Mouse (Mus musculus) thymus, adult 2 months (tissue): ENCODE data around the gene Ubtd2. TPM values are rescaled to one million over a fixed set of nuclear protein-coding genes. Genes with fewer than 3 reads are reported as not detected.
A peak's percentile ranks its signal among the peaks of the same experiment; 100 is the strongest.

Experiments
- DNase-seq: peaks from one replicate; pipeline ENCODE4 v3.0.0; 2021
- H3K27ac ChIP-seq: fragments of 200-500 bp; 2 replicates; pipeline ENCODE4 v1.5.1; 2012; ENCODE audit warnings: low read length, control low read depth; ENCODE audit not compliant: control insufficient read depth, insufficient read depth
- H3K27me3 ChIP-seq: fragments of 200-500 bp; 2 replicates; pipeline ENCODE4 v1.6.1; 2012; ENCODE audit warnings: mild to moderate bottlenecking, low read length, moderate library complexity, mixed read lengths; ENCODE audit not compliant: control insufficient read depth, insufficient read depth
- H3K36me3 ChIP-seq: fragments of 200-500 bp; 2 replicates; pipeline ENCODE4 v1.6.1; 2012; ENCODE audit warnings: mild to moderate bottlenecking, low read length, moderate library complexity; ENCODE audit not compliant: control insufficient read depth, insufficient read depth
- H3K4me1 ChIP-seq: fragments of 200-500 bp; replicated peaks from 2 replicates; pipeline ENCODE4 v1.6.1; 2012; ENCODE audit warnings: low read length; ENCODE audit not compliant: control insufficient read depth, insufficient read depth
- H3K4me3 ChIP-seq: fragments of 200-500 bp; 2 replicates; pipeline ENCODE4 v1.5.1; 2012; ENCODE audit warnings: mild to moderate bottlenecking, low read length, control low read depth, moderate library complexity; ENCODE audit not compliant: control insufficient read depth, insufficient read depth
- CTCF ChIP-seq: fragments of 200-500 bp; IDR thresholded peaks from 2 replicates; pipeline ENCODE4 v1.5.1; 2012; ENCODE audit warnings: mild to moderate bottlenecking, control low read depth, low read length, moderate library complexity, borderline replicate concordance; ENCODE audit not compliant: control insufficient read depth, poor library complexity, insufficient read depth; ENCODE audit errors: extremely low read depth
- POLR2A ChIP-seq: fragments of 200-500 bp; IDR thresholded peaks from 2 replicates; pipeline ENCODE4 v1.6.1; 2012; ENCODE audit warnings: mild to moderate bottlenecking, low read length, control low read depth, moderate library complexity; ENCODE audit not compliant: control insufficient read depth, poor library complexity, insufficient read depth; ENCODE audit errors: extremely low read depth
- WGBS: fragments of 180-500 bp; shearing (Covaris S2); methylation state at CpG from one replicate; pipeline ENCODE4 v1.1.7; 2018; 5-methylcytosine and 5-hydroxymethylcytosine counted together
- polyA plus RNA-seq: library from polyadenylated mRNA; depleted of rRNA; stranded (reverse); fragments of >200 nt; gene quantifications from 2 replicates; pipeline ENCODE4 v1.2.3, GENCODE M21; 2012

Gene Ubtd2
- polyA plus RNA-seq, 1 experiment: 9.1 TPM

- H3K4me1 ChIP-seq: no peaks in the 10 kb centered on the region
- H3K27ac ChIP-seq: no peak overlapping the region
- H3K4me3 ChIP-seq: no peak overlapping the region
- H3K36me3 ChIP-seq: no peaks in the 10 kb centered on the region
- H3K27me3 ChIP-seq: no peaks in the 10 kb centered on the region
- no peak for TF ChIP-seq POLR2A
- TF ChIP-seq CTCF: no peak
- 0% methylated on average over 1 of the region's 1 CpGs for WGBS
- DNase-seq: peak; percentile 55
Observed at GRCm38 (mm10) chr11:32450216-32450615, 5.0 kb upstream of the Ubtd2 start.

- no peaks in the 10 kb centered on the region for H3K4me1 ChIP-seq
- 96% methylated on average over 6 of the region's 6 CpGs for WGBS
- no peak for TF ChIP-seq CTCF
- no peak for TF ChIP-seq POLR2A
- H3K27me3 ChIP-seq: no peaks in the 10 kb centered on the region; the same call in 1 of the 2 replicates
- no peak overlapping the region for H3K4me3 ChIP-seq
- DNase-seq: no peak
- no peaks in the 10 kb centered on the region for H3K36me3 ChIP-seq
- H3K27ac ChIP-seq: no peak overlapping the region
Observed at GRCm38 (mm10) chr11:32451306-32451705, 3.9 kb upstream of the Ubtd2 start.

GRCm38 (mm10) chr11:32452745-32453144 is 2.4 kb upstream of the Ubtd2 start:
- no peak for DNase-seq
- H3K27ac ChIP-seq: no peak overlapping the region
- H3K4me3 ChIP-seq: no peak overlapping the region
- no peaks in the 10 kb centered on the region for H3K36me3 ChIP-seq
- no peaks in the 10 kb centered on the region for H3K4me1 ChIP-seq
- 97% methylated on average over 4 of the region's 4 CpGs for WGBS
- no peaks in the 10 kb centered on the region; the same call in 1 of the 2 replicates for H3K27me3 ChIP-seq
- TF ChIP-seq POLR2A (no peak), CTCF (no peak)

- H3K36me3 ChIP-seq: no peaks in the 10 kb centered on the region
- H3K27me3 ChIP-seq: no peaks in the 10 kb centered on the region; the same call in 1 of the 2 replicates
- DNase-seq: no peak
- TF ChIP-seq CTCF: no peak
- TF ChIP-seq POLR2A: no peak
- no peak overlapping the region for H3K27ac ChIP-seq
- no peaks in the 10 kb centered on the region for H3K4me1 ChIP-seq
- 96% methylated on average over 8 of the region's 8 CpGs for WGBS
- no peak overlapping the region for H3K4me3 ChIP-seq
Observed at GRCm38 (mm10) chr11:32453353-32453915, 1.7 kb upstream of the Ubtd2 start.

- Histone ChIP-seq H3K4me1 (no peaks in the 10 kb centered on the region), H3K27me3 (no peaks in the 10 kb centered on the region; the same call in 1 of the 2 replicates), H3K27ac (no peak overlapping the region), H3K4me3 (peak overlapping the region; percentile 58), H3K36me3 (no peaks in the 10 kb centered on the region)
- 11% methylated on average over 19 of the region's 19 CpGs for WGBS
- DNase-seq: no peak
- no peak for TF ChIP-seq POLR2A
- no peak for TF ChIP-seq CTCF
Observed at GRCm38 (mm10) chr11:32454231-32454799, 855 bp upstream of the Ubtd2 start.

GRCm38 (mm10) chr11:32455507-32456141 is 454 bp downstream of the Ubtd2 start:
- TF ChIP-seq POLR2A: no peak
- peak; percentile 41; the same call in 1 of the 2 replicates for TF ChIP-seq CTCF
- Histone ChIP-seq H3K36me3 (no peaks in the 10 kb centered on the region), H3K4me3 (peak overlapping the region; percentile 58), H3K4me1 (no peaks in the 10 kb centered on the region), H3K27ac (no peak overlapping the region), H3K27me3 (no peaks in the 10 kb centered on the region; the same call in 1 of the 2 replicates)
- WGBS: 1% methylated on average over 58 of the region's 58 CpGs
- no peak for DNase-seq

- H3K4me3 ChIP-seq: no peak overlapping the region
Observed at GRCm38 (mm10) chr11:32456356-32456755, 1.2 kb downstream of the Ubtd2 start.

More at GRCm38 (mm10) chr11:32456356-32456755, 1.2 kb downstream of the Ubtd2 start:
- Histone ChIP-seq H3K36me3 (no peaks in the 10 kb centered on the region), H3K27ac (no peak overlapping the region), H3K27me3 (no peaks in the 10 kb centered on the region; the same call in 1 of the 2 replicates), H3K4me1 (no peaks in the 10 kb centered on the region)
- TF ChIP-seq POLR2A (no peak), CTCF (no peak)
- DNase-seq: no peak
- WGBS: 60% methylated on average over 6 of the region's 6 CpGs
